Mouse (Mus musculus) liver, embryonic 15.5 days (tissue): ENCODE measurements around the gene Epn2. TPM values are rescaled to one million over a fixed set of nuclear protein-coding genes. Genes with fewer than 3 reads are reported as not detected.

ENCODE experiments used
- ATAC-seq: fragments of 200-750 bp; cut with Nextera tagmentation; 2 replicates; pipeline ENCODE4 v1.8.0; 2017; ENCODE audit warnings: moderate number of reproducible peaks, mild to moderate bottlenecking, moderate library complexity; ENCODE audit not compliant: insufficient read depth
- H3K27ac ChIP-seq: fragments of 300-500 bp; sonication (generic); replicated peaks from 2 replicates; pipeline ENCODE4 v1.5.1; 2015; ENCODE audit warnings: mild to moderate bottlenecking, inconsistent platforms
- H3K27me3 ChIP-seq: fragments of 300-500 bp; sonication (generic); 2 replicates; pipeline ENCODE4 v1.6.1; 2015; ENCODE audit warnings: mild to moderate bottlenecking, inconsistent platforms
- H3K36me3 ChIP-seq: fragments of 300-500 bp; sonication (generic); replicated peaks from 2 replicates; pipeline ENCODE4 v1.6.1; 2015; ENCODE audit warnings: moderate library complexity, mild to moderate bottlenecking, inconsistent platforms
- H3K4me1 ChIP-seq: fragments of 300-500 bp; sonication (generic); replicated peaks from 2 replicates; pipeline ENCODE4 v1.6.1; 2015; ENCODE audit warnings: inconsistent platforms
- H3K4me2 ChIP-seq: fragments of 300-500 bp; sonication (generic); 2 replicates; pipeline ENCODE4 v1.6.1; 2015; ENCODE audit warnings: moderate library complexity, mild to moderate bottlenecking, inconsistent platforms
- H3K4me3 ChIP-seq: fragments of 300-500 bp; sonication (generic); replicated peaks from 2 replicates; pipeline ENCODE4 v1.5.1; 2015; ENCODE audit warnings: mild to moderate bottlenecking, inconsistent platforms
- H3K9ac ChIP-seq: fragments of 300-500 bp; sonication (generic); 2 replicates; pipeline ENCODE4 v1.6.1; 2015; ENCODE audit warnings: moderate library complexity, mild to moderate bottlenecking, inconsistent platforms
- H3K9me3 ChIP-seq: fragments of 300-500 bp; sonication (generic); replicated peaks from 2 replicates; pipeline ENCODE4 v1.6.1; 2016; ENCODE audit warnings: inconsistent platforms
- WGBS: fragments of 180-500 bp; shearing (Covaris S2); methylation state at CpG from one replicate; pipeline ENCODE4 v1.1.7; 2015; ENCODE audit warnings: mixed read lengths; ENCODE audit not compliant: insufficient replicate concordance; 5-methylcytosine and 5-hydroxymethylcytosine counted together
- polyA plus RNA-seq: library from polyadenylated mRNA; unstranded; fragments of >200 nt; fragmentation: Nextera tagmentation; extraction: Ambion mirVana; gene quantifications from 2 replicates; pipeline ENCODE4 v1.2.1, GENCODE M21; 2015

Gene Epn2
- polyA plus RNA-seq, 1 experiment from 2014 or later = 2.0 TPM

DNA sequence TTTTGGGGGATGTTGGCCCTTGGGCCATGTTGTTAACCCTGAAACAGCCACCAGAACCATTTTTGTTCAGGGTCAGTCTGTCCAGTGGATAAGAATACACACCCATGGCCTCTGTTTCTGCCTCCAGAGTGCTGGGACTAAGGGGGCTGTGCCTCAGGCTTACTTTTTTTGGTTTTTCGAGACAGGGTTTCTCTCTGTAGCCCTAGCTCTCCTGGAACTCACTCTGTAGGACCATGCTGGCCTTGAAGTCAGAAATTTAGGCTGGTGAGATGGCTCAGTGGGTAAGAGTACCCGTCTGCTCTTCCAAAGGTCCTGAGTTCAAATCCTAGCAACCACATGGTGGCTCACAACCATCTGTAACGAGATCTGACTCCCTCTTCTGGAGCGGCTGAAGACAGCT, 100.7 kb downstream of the Epn2 start:
- Histone ChIP-seq H3K27me3 (no peaks in the 10 kb centered on the region; the same call in 1 of the 2 replicates), H3K4me2 (no peak overlapping the region), H3K4me1 (no peaks in the 10 kb centered on the region), H3K9me3 (no peaks in the 10 kb centered on the region), H3K4me3 (no peak overlapping the region), H3K27ac (no peak overlapping the region), H3K36me3 (no peaks in the 10 kb centered on the region), H3K9ac (no peak overlapping the region)
- 48% methylated on average over 4 of the region's 4 CpGs for WGBS
- ATAC-seq = no peak

- H3K4me3 ChIP-seq = no peak overlapping the region
- no peak overlapping the region for H3K9ac ChIP-seq
- no peak overlapping the region for H3K27ac ChIP-seq
- WGBS = 65% methylated on average over 17 of the region's 17 CpGs
- H3K27me3 ChIP-seq = no peaks in the 10 kb centered on the region; the same call in 1 of the 2 replicates
- H3K4me2 ChIP-seq = no peak overlapping the region
- H3K4me1 ChIP-seq = no peaks in the 10 kb centered on the region
- no peaks in the 10 kb centered on the region for H3K36me3 ChIP-seq
- H3K9me3 ChIP-seq = no peaks in the 10 kb centered on the region
- no peak for ATAC-seq
These were observed 101.7 kb downstream of the Epn2 start for GRCm38 (mm10) chr11:61477566-61478508.

- H3K9ac ChIP-seq = no peak overlapping the region
- WGBS = 56% methylated on average over 12 of the region's 12 CpGs
- H3K4me1 ChIP-seq = no peaks in the 10 kb centered on the region
- no peak overlapping the region for H3K4me3 ChIP-seq
- H3K36me3 ChIP-seq = no peaks in the 10 kb centered on the region
- no peak for ATAC-seq
- no peaks in the 10 kb centered on the region; the same call in 1 of the 2 replicates for H3K27me3 ChIP-seq
- no peaks in the 10 kb centered on the region for H3K9me3 ChIP-seq
- no peak overlapping the region for H3K4me2 ChIP-seq
- H3K27ac ChIP-seq = no peak overlapping the region
These were observed 102.6 kb downstream of the Epn2 start for GRCm38 (mm10) chr11:61476786-61477382.

DNA sequence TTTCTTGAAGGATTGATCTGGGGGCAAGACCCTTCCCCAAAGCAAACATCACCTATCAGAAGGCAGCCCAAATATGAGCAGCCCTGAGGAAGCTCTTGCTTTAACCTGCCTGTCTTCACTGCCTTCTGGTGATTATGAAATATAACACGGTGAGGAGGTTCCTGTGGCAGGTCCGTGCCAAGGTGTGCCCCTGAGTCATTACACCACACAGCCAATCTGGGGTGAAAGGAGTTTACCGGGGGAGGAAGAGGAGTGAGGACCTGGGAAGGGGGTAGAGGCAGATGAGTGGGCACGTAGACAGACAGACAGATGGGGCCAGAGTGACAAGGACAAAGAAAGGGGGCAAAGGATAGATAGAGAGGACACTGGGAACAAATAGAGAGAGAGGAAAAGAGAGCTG, 105.9 kb downstream of the Epn2 start:
- H3K27ac ChIP-seq = no peak overlapping the region
- no peaks in the 10 kb centered on the region for H3K9me3 ChIP-seq
- no peaks in the 10 kb centered on the region for H3K27me3 ChIP-seq
- no peak overlapping the region for H3K9ac ChIP-seq
- 50% methylated on average over 4 of the region's 4 CpGs for WGBS
- H3K4me2 ChIP-seq = no peak overlapping the region
- ATAC-seq = no peak
- no peak overlapping the region for H3K4me3 ChIP-seq
- H3K36me3 ChIP-seq = no peaks in the 10 kb centered on the region
- H3K4me1 ChIP-seq = peaks cover 6% of the 10 kb centered on the region; the same call in 1 of the 2 replicates

DNA sequence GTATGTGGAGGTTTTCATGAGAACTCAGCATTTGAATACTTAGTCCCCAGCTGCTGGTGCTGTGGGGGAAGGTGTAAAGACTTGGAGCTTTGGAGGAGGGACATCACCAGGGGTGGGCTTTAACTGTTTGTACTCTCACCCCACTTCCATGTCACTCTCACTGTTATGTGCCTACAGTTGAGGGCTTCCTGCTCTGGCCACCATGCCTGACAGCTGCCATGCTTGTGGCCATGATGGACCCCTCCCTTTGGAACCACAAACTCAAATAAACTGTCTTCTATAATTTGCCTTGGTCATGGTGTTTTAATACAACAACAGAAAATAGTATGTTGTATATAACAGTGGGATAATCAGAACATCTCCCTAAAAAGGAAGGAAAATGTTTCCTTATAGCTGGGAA, 108.6 kb downstream of the Epn2 start:
- H3K9me3 ChIP-seq = no peaks in the 10 kb centered on the region
- ATAC-seq = no peak
- no peak overlapping the region for H3K4me3 ChIP-seq
- H3K27me3 ChIP-seq = no peaks in the 10 kb centered on the region
- H3K4me2 ChIP-seq = no peak overlapping the region
- peaks cover 7% of the 10 kb centered on the region; the same call in 1 of the 2 replicates for H3K4me1 ChIP-seq
- H3K9ac ChIP-seq = no peak overlapping the region
- H3K36me3 ChIP-seq = no peaks in the 10 kb centered on the region
- H3K27ac ChIP-seq = no peak overlapping the region

DNA sequence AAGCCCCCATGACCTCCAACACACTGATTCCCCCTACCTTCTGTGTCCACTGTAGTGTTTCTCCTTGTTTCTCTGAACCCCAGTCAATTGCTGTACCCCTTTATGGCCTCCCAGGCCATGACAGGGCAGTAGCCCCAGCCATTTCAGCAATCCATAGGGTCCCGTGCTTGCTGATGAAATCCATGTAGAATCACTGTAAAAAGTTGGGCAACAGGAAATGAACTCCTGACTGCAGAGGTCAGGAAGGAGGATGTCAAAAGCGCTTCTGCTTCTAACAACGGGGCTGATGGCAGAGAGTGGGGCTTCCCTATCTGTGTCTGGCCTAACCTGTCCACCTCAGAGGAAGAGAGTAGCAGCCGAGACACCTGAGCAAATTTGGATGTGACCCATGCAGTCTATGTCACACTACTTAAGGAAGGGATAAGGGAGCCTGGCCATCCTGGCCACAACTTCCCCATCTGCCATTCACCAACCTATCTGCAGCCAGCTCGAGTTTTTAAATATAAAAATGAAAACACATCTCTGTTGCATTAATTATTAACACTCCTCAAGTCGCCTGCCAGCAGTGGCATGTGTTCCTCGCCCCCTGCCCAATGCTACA, 110.1 kb downstream of the Epn2 start:
- no peaks in the 10 kb centered on the region for H3K27me3 ChIP-seq
- H3K9me3 ChIP-seq = no peaks in the 10 kb centered on the region
- no peak overlapping the region for H3K27ac ChIP-seq
- H3K4me1 ChIP-seq = peaks cover 7% of the 10 kb centered on the region; the same call in 1 of the 2 replicates
- ATAC-seq = no peak
- H3K4me2 ChIP-seq = no peak overlapping the region
- H3K4me3 ChIP-seq = no peak overlapping the region
- no peak overlapping the region for H3K9ac ChIP-seq
- 20% methylated on average over 7 of the region's 7 CpGs for WGBS
- H3K36me3 ChIP-seq = no peaks in the 10 kb centered on the region

DNA sequence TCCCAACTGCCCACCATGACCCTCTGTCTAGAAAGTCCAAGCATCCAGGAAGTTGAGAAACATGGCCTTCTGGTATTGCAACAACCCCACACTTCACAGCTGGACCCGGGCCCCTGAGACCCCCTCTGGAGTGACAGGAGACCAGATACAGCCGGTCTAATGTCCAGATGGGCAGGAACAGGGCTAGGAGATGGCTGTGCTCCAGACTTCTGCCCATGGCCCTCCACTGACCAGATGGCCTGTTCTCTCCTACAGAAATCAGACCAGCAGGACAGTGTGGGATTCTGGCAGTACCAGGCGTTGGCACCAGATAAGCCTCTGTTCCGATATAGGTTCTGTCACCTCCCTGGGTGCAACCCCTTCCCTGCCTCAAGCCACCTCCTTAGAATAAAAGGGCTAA, 111.0 kb downstream of the Epn2 start:
- no peak for ATAC-seq
- no peaks in the 10 kb centered on the region for H3K36me3 ChIP-seq
- no peaks in the 10 kb centered on the region for H3K27me3 ChIP-seq
- no peak overlapping the region for H3K9ac ChIP-seq
- peaks cover 7% of the 10 kb centered on the region; the same call in 1 of the 2 replicates for H3K4me1 ChIP-seq
- no peak overlapping the region for H3K27ac ChIP-seq
- no peak overlapping the region for H3K4me3 ChIP-seq
- WGBS = 56% methylated on average over 4 of the region's 4 CpGs
- no peaks in the 10 kb centered on the region for H3K9me3 ChIP-seq
- H3K4me2 ChIP-seq = no peak overlapping the region

Other genes starting within 250 kb of the Epn2 start
- gene Slc47a2, start 236.8 kb downstream of the Epn2 start, polyA plus RNA-seq = 0.03 and 0.06 TPM in 2 replicates
- gene Slc47a1, start 201.3 kb downstream of the Epn2 start, polyA plus RNA-seq = 14.6 and 17.9 TPM in 2 replicates
- gene Rnf112, start 125.6 kb downstream of the Epn2 start, polyA plus RNA-seq = 0.08 and 0.17 TPM in 2 replicates
- 8.7 and 9.8 TPM in 2 replicates for gene Mfap4, start 94.3 kb downstream of the Epn2 start, polyA plus RNA-seq
- gene Mapk7, start 85.3 kb downstream of the Epn2 start, polyA plus RNA-seq = 7.4 and 8.7 TPM in 2 replicates
- 1.6 and 1.8 TPM in 2 replicates for gene B9d1, start 74.5 kb downstream of the Epn2 start, polyA plus RNA-seq
- 4.3 and 5.6 TPM in 2 replicates for gene Grap, start 73.6 kb upstream of the Epn2 start, polyA plus RNA-seq
- gene Fam83g, start 104.4 kb upstream of the Epn2 start, polyA plus RNA-seq = 6.6 and 9.0 TPM in 2 replicates
- not detected in 2 replicates for gene Slc5a10, start 141.1 kb upstream of the Epn2 start, polyA plus RNA-seq
- 5.9 and 6.3 TPM in 2 replicates for gene Prpsap2, start 182.4 kb upstream of the Epn2 start, polyA plus RNA-seq